Mouse (Mus musculus): Measurements from ENCODE around the gene Gm49661. TPM values are rescaled to one million over a fixed set of nuclear protein-coding genes. Genes with fewer than 3 reads are reported as not detected.

The Gm49661 gene
- polyA plus RNA-seq (2012; rRNA removed) = 0.75 TPM in 1 of 2 replicates, not detected in the other

DNA sequence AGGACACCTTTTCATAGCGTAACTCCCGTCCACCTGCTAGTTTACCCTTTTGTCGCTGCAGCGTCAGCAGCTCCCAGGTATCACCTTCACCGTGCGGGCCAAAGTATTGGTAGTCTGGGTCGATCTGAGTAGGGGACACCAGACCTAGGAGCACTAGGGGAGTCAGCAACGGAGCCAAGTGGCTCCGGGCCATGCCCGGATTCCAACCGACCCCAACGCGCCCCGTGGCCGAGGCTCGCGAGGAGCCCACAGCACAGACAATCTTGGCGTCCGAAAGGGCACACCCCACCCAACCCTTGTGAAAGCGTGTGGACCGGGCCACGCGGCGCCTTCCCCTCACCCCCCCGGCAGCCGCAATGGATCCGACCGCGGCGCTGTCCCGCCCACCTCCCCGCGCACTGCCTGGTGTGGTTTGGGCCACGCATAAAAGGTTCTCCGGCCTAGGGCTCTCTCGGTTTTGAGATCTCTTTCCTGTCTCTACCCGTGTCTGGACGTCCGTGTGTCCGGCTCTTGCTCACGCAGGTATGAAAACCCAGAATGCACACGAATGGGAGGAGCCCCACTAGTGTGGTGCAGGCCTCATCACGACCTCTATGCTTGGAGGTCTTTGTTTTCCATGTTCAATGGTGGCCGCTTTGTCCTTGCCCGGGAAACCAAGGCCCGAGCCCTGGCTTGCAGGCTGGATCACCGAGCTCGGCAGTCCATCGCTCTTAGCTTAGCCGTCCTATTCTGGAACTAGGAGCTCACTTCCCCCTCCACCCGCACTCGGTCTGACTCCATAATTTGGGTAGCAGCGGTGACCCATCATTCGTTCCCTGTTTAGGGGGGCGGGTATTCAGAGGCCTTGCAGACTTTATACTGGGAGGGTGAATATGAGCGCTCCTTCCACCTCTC, at the start of gene Gm49661, which contains the start of the genes Prdx2 and Rnaseh2a:
TSS of gene Gm49661 (minus strand) at position 193 of the 894 bp plus-strand sequence.
TSS of gene Prdx2 (plus strand) at position 347 of the 894 bp plus-strand sequence.
TSS of gene Rnaseh2a (minus strand) at position 527 of the 894 bp plus-strand sequence.

DNA sequence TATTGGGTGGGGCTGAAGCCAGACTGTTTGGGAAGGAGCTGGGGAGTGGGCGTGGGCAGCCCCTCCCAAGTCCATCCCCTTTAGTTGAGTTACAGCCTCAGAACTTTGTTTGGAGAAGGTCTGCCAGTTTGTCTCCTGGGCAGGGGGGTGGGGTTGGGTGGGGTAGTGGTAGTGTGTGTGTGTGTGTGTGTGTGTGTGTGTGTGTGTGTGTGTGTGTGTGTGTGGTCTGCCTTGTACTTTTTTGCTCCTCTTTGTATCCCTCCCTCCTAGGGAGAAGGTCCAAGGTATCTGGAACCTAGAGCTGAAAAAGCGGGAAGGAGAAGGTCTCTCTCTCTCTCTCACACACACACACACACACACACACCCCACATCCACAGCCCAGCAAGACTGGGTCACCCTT, 45.2 kb upstream of the Gm49661 start, which contains the start of gene Best2:
TSS of gene Best2 (minus strand) at position 101 of the 400 bp plus-strand sequence.

GRCm38 (mm10) chr8:84990349-84990748, 21.1 kb upstream of the Gm49661 start, which contains the start of gene Hook2:
Gene Hook2 (plus strand): TSS chr8:84990603.

GRCm38 (mm10) chr8:84978248-84978940, 9.2 kb upstream of the Gm49661 start, which contains the start of gene Junb:
Gene Junb (minus strand): TSS chr8:84978718.

GRCm38 (mm10) chr8:84946528-84947240, 22.5 kb downstream of the Gm49661 start, which contains the start of gene Rtbdn:
Gene Rtbdn (plus strand): TSS chr8:84946991.

DNA sequence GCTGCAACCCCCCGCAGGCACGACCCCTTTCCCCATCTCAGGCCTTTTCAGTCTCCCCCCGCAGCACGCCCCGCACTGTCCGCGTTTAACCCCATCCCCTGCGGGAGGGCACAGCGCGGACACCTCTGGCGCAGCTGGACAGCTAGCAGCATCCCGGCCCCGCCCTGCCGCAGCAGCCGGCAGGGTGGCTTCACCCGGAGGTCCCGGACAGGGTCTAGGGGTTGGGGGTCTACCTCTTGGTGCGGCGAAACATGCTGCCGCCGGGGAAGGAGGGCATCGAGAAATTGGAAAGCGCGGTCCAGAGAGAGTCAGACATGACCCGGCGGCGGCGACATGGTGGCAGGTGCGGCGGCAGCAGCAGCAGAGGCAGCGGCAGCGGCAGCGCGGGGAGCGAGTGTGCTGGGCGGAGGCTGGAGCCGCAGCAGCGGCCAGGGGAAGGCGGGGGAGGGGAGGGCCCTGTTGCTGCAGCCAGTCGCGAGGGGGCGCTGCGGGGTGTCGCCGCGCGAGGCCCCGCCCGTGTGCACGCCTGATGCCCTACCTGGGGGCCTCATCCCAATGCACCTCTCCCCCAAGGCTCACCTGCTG, 32.2 kb downstream of the Gm49661 start, which contains the start of gene Mast1:
TSS of gene Mast1 (minus strand) at position 398 of the 585 bp plus-strand sequence.

Other genes with a start within 250 kb of the Gm49661 start
- 0.32 and 0.47 TPM in 2 replicates for gene G430095P16Rik, start 246.4 kb downstream of the Gm49661 start, polyA plus RNA-seq (2012; rRNA removed)
- gene Nfix, start 169.1 kb downstream of the Gm49661 start, polyA plus RNA-seq (2012; rRNA removed) = 45.9 and 59.1 TPM in 2 replicates
- 9.1 and 10.1 TPM in 2 replicates for gene Dand5, start 146.6 kb downstream of the Gm49661 start, polyA plus RNA-seq (2012; rRNA removed)
- gene Gadd45gip1, start 137.9 kb downstream of the Gm49661 start, polyA plus RNA-seq (2012; rRNA removed) = 30.8 and 35.2 TPM in 2 replicates
- 52.2 and 59.0 TPM in 2 replicates for gene Rad23a, start 128.8 kb downstream of the Gm49661 start, polyA plus RNA-seq (2012; rRNA removed)
- gene Calr, start 122.5 kb downstream of the Gm49661 start, polyA plus RNA-seq (2012; rRNA removed) = 521 and 537 TPM in 2 replicates
- gene Farsa, start 112.4 kb downstream of the Gm49661 start, polyA plus RNA-seq (2012; rRNA removed) = 116 and 119 TPM in 2 replicates
- gene Syce2, start 97.3 kb downstream of the Gm49661 start, polyA plus RNA-seq (2012; rRNA removed) = 31.6 and 36.2 TPM in 2 replicates
- 50.4 and 56.7 TPM in 2 replicates for gene Gcdh, start 75.5 kb downstream of the Gm49661 start, polyA plus RNA-seq (2012; rRNA removed)
- gene Klf1, start 67.5 kb downstream of the Gm49661 start, polyA plus RNA-seq (2012; rRNA removed) = 0.32 and 0.45 TPM in 2 replicates
- gene Dnase2a, start 60.9 kb downstream of the Gm49661 start, polyA plus RNA-seq (2012; rRNA removed) = 3.3 TPM in 2 replicates
- gene Mast1, start 32.1 kb downstream of the Gm49661 start, polyA plus RNA-seq (2012; rRNA removed) = 122 and 141 TPM in 2 replicates
- 8.7 and 10.8 TPM in 2 replicates for gene Rtbdn, start 22.4 kb downstream of the Gm49661 start, polyA plus RNA-seq (2012; rRNA removed)
- 668 and 713 TPM in 2 replicates for gene Prdx2, start 154 bp upstream of the Gm49661 start, polyA plus RNA-seq (2012; rRNA removed)
- 41.1 and 47.4 TPM in 2 replicates for gene Rnaseh2a, start 334 bp upstream of the Gm49661 start, polyA plus RNA-seq (2012; rRNA removed)
- gene Junb, start 9.3 kb upstream of the Gm49661 start, polyA plus RNA-seq (2012; rRNA removed) = 7.0 and 11.0 TPM in 2 replicates
- 42.6 and 48.9 TPM in 2 replicates for gene Hook2, start 21.2 kb upstream of the Gm49661 start, polyA plus RNA-seq (2012; rRNA removed)
- gene Best2, start 45.1 kb upstream of the Gm49661 start, polyA plus RNA-seq (2012; rRNA removed) = 0.05 TPM in 2 replicates
- gene Asna1, start 55.8 kb upstream of the Gm49661 start, polyA plus RNA-seq (2012; rRNA removed) = 218 and 220 TPM in 2 replicates
- gene Trir, start 57.4 kb upstream of the Gm49661 start, polyA plus RNA-seq (2012; rRNA removed) = 203 and 208 TPM in 2 replicates
- 131 and 148 TPM in 2 replicates for gene Tnpo2, start 67.5 kb upstream of the Gm49661 start, polyA plus RNA-seq (2012; rRNA removed)
- gene Fbxw9, start 90.6 kb upstream of the Gm49661 start, polyA plus RNA-seq (2012; rRNA removed) = 101 and 106 TPM in 2 replicates
- 0.66 and 0.82 TPM in 2 replicates for gene Gm5741, start 98.5 kb upstream of the Gm49661 start, polyA plus RNA-seq (2012; rRNA removed)
- 79.2 and 83.7 TPM in 2 replicates for gene Dhps, start 102.3 kb upstream of the Gm49661 start, polyA plus RNA-seq (2012; rRNA removed)
- gene Wdr83os, start 111.3 kb upstream of the Gm49661 start, polyA plus RNA-seq (2012; rRNA removed) = 121 and 138 TPM in 2 replicates
- gene Wdr83, start 111.9 kb upstream of the Gm49661 start, polyA plus RNA-seq (2012; rRNA removed) = 70.0 and 71.1 TPM in 2 replicates
- 21.2 and 23.5 TPM in 2 replicates for gene Man2b1, start 113.8 kb upstream of the Gm49661 start, polyA plus RNA-seq (2012; rRNA removed)
- 3.2 and 3.6 TPM in 2 replicates for gene Zfp791, start 153.7 kb upstream of the Gm49661 start, polyA plus RNA-seq (2012; rRNA removed)
- gene Cks1brt, start 182.5 kb upstream of the Gm49661 start, polyA plus RNA-seq (2012; rRNA removed) = not detected in 2 replicates

Measured in central nervous system, embryonic 18 days (tissue).